Mouse (Mus musculus) G1E (cell line): ENCODE data around the gene Nudcd2.

Source experiments
- CTCF ChIP-seq: IDR thresholded peaks from 2 replicates; pipeline ENCODE4 v1.5.1; 2012; ENCODE audit warnings: low read depth, low read length, inconsistent platforms, mixed read lengths
- GATA1 ChIP-seq: IDR thresholded peaks from 2 replicates; pipeline ENCODE4 v1.6.1; 2012; ENCODE audit warnings: borderline replicate concordance, low read length, inconsistent platforms, mixed read lengths
- POLR2AphosphoS5 ChIP-seq: IDR thresholded peaks from 2 replicates; pipeline ENCODE4 v1.6.1; 2012; ENCODE audit warnings: low read depth, low read length, inconsistent platforms; ENCODE audit not compliant: insufficient replicate concordance
- TAL1 ChIP-seq: conservative IDR thresholded peaks from 2 replicates; pipeline ENCODE4 v1.6.1; 2012; ENCODE audit warnings: low read depth, low read length, inconsistent platforms, mixed read lengths

DNA sequence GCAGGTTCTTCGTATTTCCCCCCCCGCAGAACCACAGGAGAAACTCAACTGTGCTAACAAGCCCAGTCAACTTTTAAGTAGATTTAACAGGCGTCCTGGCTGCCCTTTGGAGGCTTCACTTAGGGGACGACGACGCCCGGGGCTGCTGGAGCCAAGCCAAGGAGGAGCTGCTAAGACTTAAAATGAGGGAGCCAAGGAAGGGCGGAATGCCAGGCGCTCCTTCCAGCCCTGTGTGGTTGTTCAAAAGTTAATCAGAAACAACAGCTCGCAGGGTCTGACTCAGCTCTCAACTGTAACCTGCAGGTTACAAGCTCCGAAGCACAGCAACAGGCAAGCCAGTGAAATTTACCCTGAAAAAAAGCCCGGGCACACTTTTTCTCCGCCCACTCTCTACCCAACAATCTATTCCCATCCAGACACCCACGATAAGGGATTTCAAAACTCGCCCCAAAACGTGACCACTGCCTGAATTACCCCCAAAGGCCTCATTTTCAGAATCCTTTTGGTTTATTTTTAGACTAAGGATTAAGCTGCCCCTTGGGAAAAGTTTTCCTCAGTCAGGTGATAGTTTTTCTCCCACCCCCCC, 40.0 kb upstream of the Nudcd2 start:
- TF ChIP-seq CTCF: no peak
- TF ChIP-seq GATA1: no peak
- no peak for TF ChIP-seq TAL1
- no peak for TF ChIP-seq POLR2AphosphoS5
